Mouse (Mus musculus): ENCODE data around the gene Atxn2. TPM values are rescaled to one million over a fixed set of nuclear protein-coding genes. Genes with fewer than 3 reads are reported as not detected.
A peak's percentile ranks its signal among the peaks of the same experiment; 100 is the strongest.

Gene Atxn2
- polyA plus RNA-seq, 2 experiments, result 87.2 to 156 TPM

DNA sequence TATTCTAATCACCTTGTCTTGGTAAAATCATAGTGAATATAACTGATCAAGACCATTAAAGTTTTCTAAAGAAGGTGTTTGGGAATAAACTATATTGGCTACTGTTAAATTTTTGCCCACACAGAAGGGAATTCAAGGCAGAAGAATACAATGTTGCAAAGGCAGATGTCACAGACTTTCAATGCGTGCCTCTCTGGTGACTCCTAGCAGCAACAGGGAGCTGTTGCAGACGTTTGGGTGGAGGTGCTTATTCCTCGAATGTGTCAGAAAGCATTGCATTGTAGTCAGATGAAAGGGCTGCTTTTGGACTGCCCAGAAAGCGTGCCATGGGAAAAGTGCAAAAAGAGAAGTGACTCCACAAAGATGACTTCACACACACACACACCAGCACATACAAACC, 71.3 kb downstream of the Atxn2 start:
- no peaks in the 10 kb centered on the region for H3K9me3 ChIP-seq (ENCODE audit: control insufficient read depth, low read length)
- 69% methylated on average over 4 of the region's 4 CpGs for WGBS
- no peaks in the 10 kb centered on the region for H3K4me1 ChIP-seq (ENCODE audit: control insufficient read depth, insufficient read depth, low read length)
- H3K9ac ChIP-seq (ENCODE audit: low read depth, low read length, severe bottlenecking), result no peak overlapping the region
- peaks cover 90% of the 10 kb centered on the region for H3K36me3 ChIP-seq (ENCODE audit: control insufficient read depth, insufficient read depth, low read length)
- no peak overlapping the region for H3K27ac ChIP-seq (replicated peaks; ENCODE audit: low read depth, low read length)
- DNase-seq (ENCODE audit: low spot score) (no peak), ATAC-seq (ENCODE audit: low FRiP score, low read depth) (no peak)
- no peak for TF ChIP-seq POLR2A (IDR thresholded peaks at IDR 0.05; ENCODE audit: borderline replicate concordance, extremely low read depth, insufficient read depth, insufficient read length)
- no peaks in the 10 kb centered on the region for H3K27me3 ChIP-seq (ENCODE audit: control insufficient read depth, insufficient read depth, low read length)
- H3K4me2 ChIP-seq (replicated peaks; ENCODE audit: low read depth, low read length, severe bottlenecking), result no peak overlapping the region
- no peak overlapping the region for H3K4me3 ChIP-seq (replicated peaks; ENCODE audit: low read length)

DNA sequence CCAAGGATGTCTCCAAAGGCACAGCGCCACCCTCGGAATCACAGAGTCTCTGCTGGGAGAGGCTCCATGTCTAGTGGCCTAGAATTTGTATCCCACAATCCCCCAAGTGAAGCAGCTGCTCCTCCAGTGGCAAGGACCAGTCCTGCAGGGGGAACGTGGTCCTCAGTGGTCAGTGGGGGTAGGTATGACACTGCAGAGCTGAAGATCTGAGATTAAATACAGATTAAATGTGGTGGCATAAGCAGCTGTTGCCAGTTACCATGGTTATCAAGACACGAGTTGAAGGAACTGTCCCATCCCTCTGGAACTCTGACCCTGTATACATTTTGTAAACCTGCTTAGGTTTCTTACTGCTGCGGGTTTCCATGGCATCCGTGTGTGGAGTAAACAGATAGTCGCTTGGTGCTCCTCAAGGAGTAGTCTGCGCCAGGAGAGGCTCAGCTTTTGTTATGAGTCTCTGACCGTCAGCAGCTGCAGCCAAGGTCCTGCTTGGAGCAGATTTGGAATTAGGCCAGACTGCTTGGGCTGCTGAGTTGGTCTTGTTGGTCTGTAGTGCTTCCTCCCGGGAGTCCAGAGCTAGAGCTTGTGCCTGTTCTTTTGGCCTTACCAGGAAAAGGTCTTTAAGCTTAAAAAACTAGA, 72.8 kb downstream of the Atxn2 start:
- peak; percentile 53 for DNase-seq (ENCODE audit: low spot score)
- 71% methylated on average over 10 of the region's 10 CpGs for WGBS
- ATAC-seq (ENCODE audit: low FRiP score, low read depth), result peak; percentile 41; the same call in 1 of the 2 replicates

DNA sequence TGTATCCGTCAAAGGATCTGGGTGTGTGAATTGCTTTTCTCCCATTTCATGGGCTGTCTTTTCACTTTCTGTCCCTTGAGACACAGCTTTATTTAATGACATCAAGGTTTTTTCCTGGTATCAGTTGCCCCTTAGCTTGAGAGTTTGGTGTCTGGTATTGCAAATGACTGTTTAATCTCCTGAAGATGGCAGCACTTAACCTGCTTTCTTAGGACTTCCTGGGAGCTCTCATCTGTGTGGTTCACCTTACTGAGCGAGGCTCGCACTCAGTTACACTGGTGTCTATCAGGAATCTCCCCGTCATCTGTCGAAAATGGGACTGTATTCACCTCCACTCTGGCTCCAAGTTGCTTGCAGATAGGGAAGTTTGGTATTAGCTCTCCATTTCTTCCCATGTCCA, 79.9 kb downstream of the Atxn2 start:
- ATAC-seq (ENCODE audit: low FRiP score, low read depth), result no peak
- H3K4me1 ChIP-seq (ENCODE audit: control insufficient read depth, insufficient read depth, low read length), result no peaks in the 10 kb centered on the region
- H3K27ac ChIP-seq (replicated peaks; ENCODE audit: low read depth, low read length), result no peak overlapping the region
- no peak overlapping the region for H3K4me2 ChIP-seq (replicated peaks; ENCODE audit: low read depth, low read length, severe bottlenecking)
- no peaks in the 10 kb centered on the region for H3K9me3 ChIP-seq (ENCODE audit: control insufficient read depth, low read length)
- no peaks in the 10 kb centered on the region for H3K27me3 ChIP-seq (ENCODE audit: control insufficient read depth, insufficient read depth, low read length)
- no peak overlapping the region for H3K4me3 ChIP-seq (replicated peaks; ENCODE audit: low read length)
- H3K9ac ChIP-seq (ENCODE audit: low read depth, low read length, severe bottlenecking), result no peak overlapping the region
- TF ChIP-seq POLR2A (IDR thresholded peaks at IDR 0.05; ENCODE audit: borderline replicate concordance, extremely low read depth, insufficient read depth, insufficient read length), result no peak
- H3K36me3 ChIP-seq (ENCODE audit: control insufficient read depth, insufficient read depth, low read length), result peaks cover 77% of the 10 kb centered on the region
- no peak for DNase-seq (ENCODE audit: low spot score)
- 89% methylated on average over 5 of the region's 5 CpGs for WGBS

More for the DNA sequence above, 72.8 kb downstream of the Atxn2 start:
- Histone ChIP-seq H3K4me1 (ENCODE audit: control insufficient read depth, insufficient read depth, low read length) (no peaks in the 10 kb centered on the region), H3K9ac (ENCODE audit: low read depth, low read length, severe bottlenecking) (no peak overlapping the region), H3K9me3 (ENCODE audit: control insufficient read depth, low read length) (no peaks in the 10 kb centered on the region), H3K4me2 (replicated peaks; ENCODE audit: low read depth, low read length, severe bottlenecking) (no peak overlapping the region), H3K4me3 (replicated peaks; ENCODE audit: low read length) (no peak overlapping the region), H3K36me3 (ENCODE audit: control insufficient read depth, insufficient read depth, low read length) (peaks cover 87% of the 10 kb centered on the region), H3K27me3 (ENCODE audit: control insufficient read depth, insufficient read depth, low read length) (no peaks in the 10 kb centered on the region), H3K27ac (replicated peaks; ENCODE audit: low read depth, low read length) (no peak overlapping the region)
- no peak for TF ChIP-seq POLR2A (IDR thresholded peaks at IDR 0.05; ENCODE audit: borderline replicate concordance, extremely low read depth, insufficient read depth, insufficient read length)

DNA sequence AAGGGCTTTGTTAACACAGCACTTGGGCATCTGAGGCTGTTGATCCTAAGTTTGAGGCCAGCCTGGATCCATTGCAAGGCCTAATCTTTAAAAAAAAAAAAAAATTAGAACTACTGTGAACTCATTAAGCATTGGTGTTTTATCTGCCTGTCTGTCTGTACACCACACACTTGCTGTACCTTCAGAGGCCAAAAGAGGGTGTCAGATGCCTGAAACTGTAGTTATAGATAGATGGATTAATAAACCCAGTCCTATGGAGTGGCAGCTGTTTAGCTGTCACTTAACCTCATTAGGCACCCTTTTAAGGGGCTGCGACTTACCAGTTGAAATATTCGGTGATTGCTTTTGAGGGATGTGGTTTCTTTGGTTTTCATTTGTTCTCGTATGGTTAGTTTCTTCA, 84.7 kb downstream of the Atxn2 start:
- no peak overlapping the region for H3K4me2 ChIP-seq (replicated peaks; ENCODE audit: low read depth, low read length, severe bottlenecking)
- H3K4me1 ChIP-seq (ENCODE audit: control insufficient read depth, insufficient read depth, low read length), result no peaks in the 10 kb centered on the region
- TF ChIP-seq POLR2A (IDR thresholded peaks at IDR 0.05; ENCODE audit: borderline replicate concordance, extremely low read depth, insufficient read depth, insufficient read length), result no peak
- no peak for ATAC-seq (ENCODE audit: low FRiP score, low read depth)
- H3K4me3 ChIP-seq (replicated peaks; ENCODE audit: low read length), result no peak overlapping the region
- H3K36me3 ChIP-seq (ENCODE audit: control insufficient read depth, insufficient read depth, low read length), result peaks cover 79% of the 10 kb centered on the region
- no peak overlapping the region for H3K9ac ChIP-seq (ENCODE audit: low read depth, low read length, severe bottlenecking)
- H3K27me3 ChIP-seq (ENCODE audit: control insufficient read depth, insufficient read depth, low read length), result no peaks in the 10 kb centered on the region
- H3K27ac ChIP-seq (replicated peaks; ENCODE audit: low read depth, low read length), result no peak overlapping the region
- 82% methylated on average over 3 of the region's 3 CpGs for WGBS
- DNase-seq (ENCODE audit: low spot score), result no peak
- no peaks in the 10 kb centered on the region for H3K9me3 ChIP-seq (ENCODE audit: control insufficient read depth, low read length)

DNA sequence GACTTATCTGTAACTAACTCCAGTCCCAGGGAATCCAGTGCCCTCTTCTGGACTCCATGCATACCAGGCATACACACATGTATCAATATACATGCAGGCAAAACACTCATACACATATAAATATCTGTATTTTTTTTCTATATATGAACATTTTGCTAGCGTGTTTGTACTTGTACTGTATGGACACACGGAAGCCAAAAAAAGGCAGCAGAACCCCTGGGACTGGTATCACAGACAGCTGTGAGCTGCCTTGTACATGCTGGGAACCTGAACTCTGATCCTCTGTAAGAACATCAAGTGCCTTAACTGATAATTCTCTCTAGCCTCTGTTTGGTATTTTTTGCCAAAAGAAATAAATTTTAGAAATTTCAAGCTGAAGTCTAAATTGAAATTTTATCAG, 87.3 kb downstream of the Atxn2 start:
- DNase-seq (ENCODE audit: low spot score) (no peak), ATAC-seq (ENCODE audit: low FRiP score, low read depth) (no peak)

More for the DNA sequence above, 87.3 kb downstream of the Atxn2 start:
- Histone ChIP-seq H3K27ac (replicated peaks; ENCODE audit: low read depth, low read length) (no peak overlapping the region), H3K4me2 (replicated peaks; ENCODE audit: low read depth, low read length, severe bottlenecking) (no peak overlapping the region), H3K4me3 (replicated peaks; ENCODE audit: low read length) (no peak overlapping the region), H3K9me3 (ENCODE audit: control insufficient read depth, low read length) (no peaks in the 10 kb centered on the region), H3K27me3 (ENCODE audit: control insufficient read depth, insufficient read depth, low read length) (no peaks in the 10 kb centered on the region), H3K9ac (ENCODE audit: low read depth, low read length, severe bottlenecking) (no peak overlapping the region), H3K36me3 (ENCODE audit: control insufficient read depth, insufficient read depth, low read length) (peaks cover 89% of the 10 kb centered on the region), H3K4me1 (ENCODE audit: control insufficient read depth, insufficient read depth, low read length) (no peaks in the 10 kb centered on the region)
- no peak for TF ChIP-seq POLR2A (IDR thresholded peaks at IDR 0.05; ENCODE audit: borderline replicate concordance, extremely low read depth, insufficient read depth, insufficient read length)
- 95% methylated on average over 2 of the region's 2 CpGs for whole genome bisulfite sequencing

Measured in limb, embryonic 14.5 days (tissue).